21 mouse cellular contexts compared by ENCODE assay signal in the genomic region with DNA sequence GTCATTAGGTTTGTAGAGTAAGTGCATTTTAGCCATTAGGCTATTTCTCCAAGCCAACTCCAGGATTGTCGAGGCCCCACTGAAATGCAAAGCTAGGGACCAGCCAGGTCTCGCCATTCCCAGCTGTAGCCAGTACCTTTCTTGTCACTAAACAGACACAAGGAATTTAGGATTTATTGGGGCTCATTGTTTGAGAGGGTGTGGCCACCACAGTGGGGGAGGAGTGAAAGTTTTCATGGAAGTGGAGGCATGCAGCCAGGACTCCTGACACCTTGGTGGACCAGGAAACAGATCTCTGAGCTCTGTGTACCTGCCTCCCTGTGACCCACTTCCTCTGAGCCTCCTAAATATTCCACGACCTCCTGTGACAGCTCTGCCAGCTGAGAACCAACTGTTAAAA.
DNase-seq lines count a peak whose midpoint lies in the region; ATAC-seq lines count a peak whose summit lies in the region.
"Had no signal": no experiment of that assay in that cellular context is flagged by ENCODE, and none has a peak within 500 bp of the region (broad histone marks: within the 10 kb centered on the region; RNA-seq: fewer than 3 reads in every experiment).

No protein-coding gene starts in this region.

- H3K36me3 ChIP-seq in limb, embryonic 15.5 days, result no peaks in the 10 kb centered on the region
- peaks cover 13% of the 10 kb centered on the region for H3K36me3 ChIP-seq in limb, embryonic 10.5 days
- H3K36me3 ChIP-seq in neural tube, embryonic 14.5 days (ENCODE audit: control insufficient read depth, insufficient read depth, low read length), result no peaks in the 10 kb centered on the region
- H3K36me3 ChIP-seq in forebrain, embryonic 14.5 days (ENCODE audit: control insufficient read depth, insufficient read depth, low read length), result no peaks in the 10 kb centered on the region
- H3K36me3 ChIP-seq: embryonic facial prominence, embryonic 15.5 days; forebrain, embryonic 15.5 days; heart, embryonic 10.5 days had no signal

- H3K4me3 ChIP-seq in limb, embryonic 15.5 days, result no peak overlapping the region
- H3K4me3 ChIP-seq in limb, embryonic 10.5 days, result no peak overlapping the region
- H3K4me3 ChIP-seq in neural tube, embryonic 14.5 days (ENCODE audit: low read depth, low read length), result no peak overlapping the region
- no peak overlapping the region for H3K4me3 ChIP-seq in forebrain, embryonic 14.5 days (ENCODE audit: low read depth, low read length)
- H3K4me3 ChIP-seq: embryonic facial prominence, embryonic 15.5 days; erythroblast, embryonic 14.5 days; forebrain, embryonic 10.5 days; forebrain, embryonic 15.5 days; heart, embryonic 10.5 days had no signal

- H3K27me3 ChIP-seq in limb, embryonic 15.5 days, result no peaks in the 10 kb centered on the region
- no peaks in the 10 kb centered on the region for H3K27me3 ChIP-seq in limb, embryonic 10.5 days (ENCODE audit: low read depth, poor library complexity, severe bottlenecking)
- H3K27me3 ChIP-seq in neural tube, embryonic 14.5 days (ENCODE audit: control insufficient read depth, insufficient read depth, low read length), result no peaks in the 10 kb centered on the region
- no peaks in the 10 kb centered on the region for H3K27me3 ChIP-seq in forebrain, embryonic 14.5 days (replicated peaks; ENCODE audit: control insufficient read depth, insufficient read depth, low read length)
- H3K27me3 ChIP-seq: embryonic facial prominence, embryonic 15.5 days; forebrain, embryonic 15.5 days; Patski had no signal

- no peak for ATAC-seq in limb, embryonic 15.5 days (ENCODE audit: insufficient number of reproducible peaks, low FRiP score, low TSS enrichment, low read depth)
- ATAC-seq in neural tube, embryonic 14.5 days (ENCODE audit: low read depth), result 0 out of 2 replicates have a peak, but pooled peaks have one; percentile 7
- no peak for ATAC-seq in forebrain, embryonic 14.5 days
- ATAC-seq: forebrain, embryonic 15.5 days; Patski had no signal

- H3K9ac ChIP-seq in limb, embryonic 15.5 days, result no peak overlapping the region
- no peak overlapping the region for H3K9ac ChIP-seq in neural tube, embryonic 14.5 days (replicated peaks; ENCODE audit: low read depth, low read length)
- no peak overlapping the region for H3K9ac ChIP-seq in forebrain, embryonic 14.5 days (ENCODE audit: low read length)
- H3K9ac ChIP-seq: embryonic facial prominence, embryonic 15.5 days; forebrain, embryonic 15.5 days; hindbrain, embryonic 14.5 days had no signal

- WGBS in limb, embryonic 15.5 days, result 52% methylated on average over 3 of the region's 3 CpGs
- 48% methylated on average over 3 of the region's 3 CpGs for WGBS in limb, embryonic 10.5 days
- WGBS in neural tube, embryonic 14.5 days, result 33% methylated on average over 3 of the region's 3 CpGs
- WGBS in forebrain, embryonic 14.5 days, result 55% methylated on average over 3 of the region's 3 CpGs

- DNase-seq in limb, embryonic 10.5 days (ENCODE audit: low spot score), result no peak
- DNase-seq in neural tube, embryonic 10.5 days (ENCODE audit: extremely low spot score, low spot score), result no peak
- DNase-seq in R1 (ENCODE audit: low read depth, low spot score), result peak; percentile 84
- no peak for DNase-seq in forebrain, embryonic 14.5 days (ENCODE audit: low spot score)
- DNase-seq: adrenal gland, adult 8-10 months; adrenal gland, postnatal 36 days; cerebellum, adult 2 months; embryo, embryonic 11 days; gastrocnemius, postnatal 10 days; heart, adult 18-20 months; heart, postnatal 10 days; heart, postnatal 4 days had no signal

- H3K4me2 ChIP-seq in limb, embryonic 15.5 days, result no peak overlapping the region
- no peak overlapping the region for H3K4me2 ChIP-seq in neural tube, embryonic 14.5 days (ENCODE audit: low read depth, low read length)
- no peak overlapping the region for H3K4me2 ChIP-seq in forebrain, embryonic 14.5 days (ENCODE audit: low read length)
- H3K4me2 ChIP-seq: embryonic facial prominence, embryonic 15.5 days; forebrain, embryonic 15.5 days; hindbrain, embryonic 14.5 days had no signal

- H3K4me1 ChIP-seq in limb, embryonic 15.5 days, result peaks cover 6% of the 10 kb centered on the region; the same call in 1 of the 2 replicates
- peaks cover 2% of the 10 kb centered on the region; the same call in 1 of the 2 replicates for H3K4me1 ChIP-seq in limb, embryonic 10.5 days
- peaks cover 8% of the 10 kb centered on the region; the same call in 1 of the 2 replicates for H3K4me1 ChIP-seq in neural tube, embryonic 14.5 days (ENCODE audit: control insufficient read depth, insufficient read depth, low read length)
- peaks cover 16% of the 10 kb centered on the region for H3K4me1 ChIP-seq in forebrain, embryonic 14.5 days (ENCODE audit: control insufficient read depth, insufficient read depth, low read length)
- H3K4me1 ChIP-seq: embryonic facial prominence, embryonic 15.5 days; forebrain, embryonic 10.5 days had no signal

- no peaks in the 10 kb centered on the region for H3K9me3 ChIP-seq in limb, embryonic 15.5 days
- H3K9me3 ChIP-seq in limb, embryonic 10.5 days (replicated peaks), result no peaks in the 10 kb centered on the region
- no peaks in the 10 kb centered on the region for H3K9me3 ChIP-seq in neural tube, embryonic 14.5 days (ENCODE audit: control insufficient read depth, low read length)
- no peaks in the 10 kb centered on the region for H3K9me3 ChIP-seq in forebrain, embryonic 14.5 days (replicated peaks; ENCODE audit: control insufficient read depth, low read length)
- H3K9me3 ChIP-seq: embryonic facial prominence, embryonic 15.5 days; forebrain, embryonic 10.5 days; forebrain, embryonic 15.5 days; heart, embryonic 10.5 days had no signal

- H3K27ac ChIP-seq in limb, embryonic 15.5 days, result peak overlapping the region; percentile 29; the same call in 1 of the 2 replicates
- no peak overlapping the region for H3K27ac ChIP-seq in limb, embryonic 10.5 days
- H3K27ac ChIP-seq in neural tube, embryonic 14.5 days (ENCODE audit: low read depth, low read length), result no peak overlapping the region
- no peak overlapping the region for H3K27ac ChIP-seq in forebrain, embryonic 14.5 days (ENCODE audit: low read depth, low read length)
- H3K27ac ChIP-seq: embryonic facial prominence, embryonic 15.5 days; forebrain, embryonic 10.5 days; forebrain, embryonic 15.5 days; heart, embryonic 10.5 days had no signal
